Mouse (Mus musculus): Measurements from ENCODE around the gene Mmaa. TPM values are rescaled to one million over a fixed set of nuclear protein-coding genes. Genes with fewer than 3 reads are reported as not detected.

Gene Mmaa
- total RNA-seq, 1 experiment from 2014 or later = 6.8 TPM

DNA sequence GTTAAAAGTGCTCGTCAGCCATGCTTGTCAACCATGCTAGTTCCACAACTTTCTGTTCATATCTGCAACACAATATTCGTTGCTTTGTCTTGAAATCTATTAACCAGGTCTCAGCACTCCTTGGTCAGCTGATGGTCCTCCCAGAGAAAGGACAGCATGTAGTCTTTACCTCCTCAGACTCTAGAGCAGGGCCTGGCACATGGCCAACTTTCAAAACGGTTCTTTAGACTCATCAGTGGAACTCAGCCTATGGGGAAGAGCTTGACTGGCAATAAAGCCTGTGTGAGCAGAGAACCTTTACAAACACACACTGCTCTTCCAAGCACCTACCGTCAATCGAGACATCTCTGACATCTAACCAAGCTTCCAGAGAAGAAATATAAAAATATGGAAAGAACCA lies 5.1 kb downstream of the Mmaa start:
- no peak for ATAC-seq (replicated peaks; ENCODE audit: low read depth, poor library complexity, severe bottlenecking)

DNA sequence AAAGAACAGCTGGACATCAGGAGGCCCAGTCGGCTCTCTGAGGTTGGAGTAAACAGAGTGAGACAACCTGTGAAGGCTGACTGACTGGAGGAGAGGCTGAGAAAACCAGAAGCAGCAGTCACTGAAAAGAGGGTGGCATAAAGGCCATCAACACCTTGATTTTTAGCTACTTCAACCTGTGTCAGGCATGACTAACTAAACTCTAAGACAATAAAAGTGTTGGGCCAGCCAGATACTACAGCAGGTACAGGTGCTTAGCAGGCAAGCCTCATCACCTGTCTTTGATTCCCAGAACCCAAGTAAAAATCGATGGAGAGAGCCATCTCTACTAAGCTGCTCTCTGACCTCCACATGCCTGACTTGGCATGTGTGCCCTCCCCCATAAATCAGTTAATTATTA lies 6.1 kb downstream of the Mmaa start:
- no peak for ATAC-seq (replicated peaks; ENCODE audit: low read depth, poor library complexity, severe bottlenecking)

DNA sequence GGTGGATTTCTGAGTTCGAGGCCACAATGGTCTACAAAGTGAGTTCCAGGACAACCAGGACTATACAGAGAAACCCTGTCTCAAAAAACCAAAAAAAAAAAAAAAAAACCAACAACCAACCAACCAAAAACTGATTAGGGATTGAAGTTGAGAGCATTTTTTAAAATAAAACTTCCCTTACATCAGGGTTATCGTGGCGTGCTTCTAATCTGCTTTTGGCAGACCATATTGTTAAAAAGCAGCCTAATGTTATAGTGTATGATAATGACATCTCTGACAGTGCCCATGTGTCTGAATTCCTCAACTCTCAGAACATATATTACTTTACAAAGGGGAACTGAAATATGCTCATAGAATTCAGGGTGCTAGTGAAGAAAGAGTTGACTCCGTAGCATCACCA lies 6.5 kb downstream of the Mmaa start:
- no peak for ATAC-seq (replicated peaks; ENCODE audit: low read depth, poor library complexity, severe bottlenecking)

DNA sequence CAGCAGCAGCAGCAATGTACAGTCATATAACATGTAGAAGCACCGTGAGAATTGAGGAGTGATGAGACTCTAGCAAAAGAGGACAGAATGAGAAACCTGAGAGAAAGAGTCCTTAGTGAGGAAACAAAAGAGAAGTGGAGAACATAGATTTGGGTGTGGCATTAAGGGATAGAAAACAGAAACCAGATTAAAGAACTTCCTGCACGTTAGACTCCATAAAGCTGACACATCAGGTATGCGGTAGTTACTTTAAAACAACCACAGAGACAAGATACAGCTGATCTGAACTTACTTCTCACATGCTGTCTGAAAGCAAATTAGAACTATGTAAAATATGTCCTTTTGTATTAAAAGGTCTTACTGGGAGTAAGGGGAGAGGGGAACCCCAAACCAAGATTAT lies 8.3 kb downstream of the Mmaa start:
- no peak for ATAC-seq (replicated peaks; ENCODE audit: low read depth, poor library complexity, severe bottlenecking)

DNA sequence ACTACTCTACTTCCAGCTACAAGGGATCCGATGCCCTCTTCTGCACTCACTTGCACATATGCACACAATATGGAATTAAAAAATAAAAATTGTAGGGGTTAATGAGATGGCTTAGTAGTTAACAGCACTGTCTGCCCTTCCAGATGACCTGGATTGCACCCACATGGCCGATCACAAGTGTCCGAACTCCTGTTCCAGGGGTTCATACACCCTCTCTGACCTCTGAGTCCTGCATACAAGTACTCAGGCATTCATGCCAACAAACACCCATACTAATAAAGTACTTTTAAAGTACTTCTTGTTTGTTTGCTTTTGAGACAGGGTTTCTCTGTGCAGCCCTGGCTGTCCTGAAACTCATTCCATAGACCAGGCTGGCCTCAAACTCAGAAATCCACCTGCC lies 10.1 kb downstream of the Mmaa start:
- no peak for ATAC-seq (replicated peaks; ENCODE audit: low read depth, poor library complexity, severe bottlenecking)

DNA sequence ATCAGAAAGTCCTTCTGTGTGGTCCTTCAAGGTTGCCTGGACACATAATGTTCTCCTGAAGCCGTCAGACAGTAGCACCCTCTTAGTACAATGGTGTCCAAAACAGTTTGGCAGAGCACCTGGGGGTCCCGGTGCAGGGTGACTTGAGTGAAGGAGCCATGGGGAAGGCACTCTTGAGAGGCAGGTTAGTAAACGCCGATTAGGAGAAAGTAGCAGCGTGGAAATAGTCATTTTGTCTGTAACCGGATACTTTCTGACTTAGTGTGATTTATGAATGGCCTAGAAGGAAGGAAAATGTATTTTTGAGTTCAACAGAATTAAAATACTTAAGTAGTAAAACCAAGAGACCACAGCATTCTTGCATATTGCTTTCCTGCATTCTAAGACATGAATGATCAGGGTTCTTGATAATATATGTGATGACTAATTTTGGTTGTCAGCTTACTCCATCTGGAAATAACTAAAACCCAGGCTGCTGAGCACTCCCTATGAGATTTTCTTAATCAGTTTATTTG lies 13.3 kb downstream of the Mmaa start:
- ATAC-seq (replicated peaks; ENCODE audit: low read depth, poor library complexity, severe bottlenecking) = peak; percentile 25

DNA sequence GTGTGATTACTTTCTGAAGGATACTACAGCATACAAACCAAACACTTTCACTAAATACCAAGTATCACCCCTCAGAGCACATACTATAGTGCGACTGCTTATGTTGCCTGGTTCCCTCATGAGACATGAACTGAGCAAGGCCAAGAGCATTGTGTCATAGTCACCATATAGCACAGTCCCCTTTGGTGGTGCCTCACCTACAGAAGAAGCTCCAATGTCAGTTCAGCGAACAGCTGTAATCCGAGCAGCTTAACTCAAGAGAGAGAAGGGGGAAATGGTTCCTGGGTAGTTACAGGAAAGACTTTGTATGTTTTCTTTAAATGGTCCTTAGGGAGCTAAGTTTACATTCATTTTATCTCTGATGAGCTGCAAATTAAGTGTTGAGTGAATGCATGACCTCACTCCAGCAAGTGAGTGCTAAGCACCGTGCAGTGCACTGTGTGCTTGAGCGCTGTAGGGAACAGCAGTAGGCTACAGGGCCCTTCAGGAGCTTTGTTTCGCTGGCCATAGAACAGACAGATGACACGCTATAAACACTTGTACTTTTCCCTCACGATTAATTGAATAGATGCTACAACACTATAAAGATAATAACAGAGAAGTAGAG lies 17.4 kb downstream of the Mmaa start:
- ATAC-seq (replicated peaks; ENCODE audit: low read depth, poor library complexity, severe bottlenecking) = no peak

DNA sequence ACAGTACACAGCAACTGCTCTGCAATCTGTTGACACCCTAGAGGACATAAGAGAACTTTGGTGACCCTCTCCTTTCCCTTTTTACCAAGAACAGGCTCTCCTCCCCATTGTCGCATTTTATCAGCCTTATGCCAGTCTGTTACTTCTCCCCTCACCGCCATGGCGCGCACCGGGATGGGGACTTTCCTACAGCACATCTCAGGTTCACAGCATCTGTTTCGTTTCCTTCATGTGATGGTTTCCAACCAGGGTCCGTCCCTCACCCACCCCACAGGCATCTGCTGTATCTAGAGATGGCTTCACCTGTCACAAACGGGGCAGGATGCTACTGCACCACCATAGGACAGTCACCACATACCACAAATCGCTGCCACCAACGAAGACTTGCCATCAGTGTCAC lies 19.8 kb downstream of the Mmaa start:
- no peak for ATAC-seq (replicated peaks; ENCODE audit: low read depth, poor library complexity, severe bottlenecking)

DNA sequence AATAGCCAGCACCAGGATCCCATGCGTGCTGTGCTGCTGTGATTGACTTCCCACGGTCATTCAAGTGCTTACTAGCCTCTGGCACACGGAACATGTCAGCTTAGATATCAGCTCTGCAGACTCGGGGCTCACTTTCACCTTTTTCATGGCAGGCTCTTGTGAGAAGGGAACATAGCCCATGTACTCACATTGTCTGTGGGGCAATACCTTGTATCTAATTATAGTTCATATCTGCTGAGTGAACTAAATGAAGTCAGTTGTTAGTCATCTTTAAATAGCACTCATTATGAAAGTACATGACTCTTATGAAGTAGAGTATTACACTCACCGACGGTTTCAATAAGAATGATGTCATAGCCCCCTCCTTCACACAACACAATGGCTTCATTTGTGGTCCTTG lies 21.0 kb downstream of the Mmaa start:
- no peak for ATAC-seq (replicated peaks; ENCODE audit: low read depth, poor library complexity, severe bottlenecking)

DNA sequence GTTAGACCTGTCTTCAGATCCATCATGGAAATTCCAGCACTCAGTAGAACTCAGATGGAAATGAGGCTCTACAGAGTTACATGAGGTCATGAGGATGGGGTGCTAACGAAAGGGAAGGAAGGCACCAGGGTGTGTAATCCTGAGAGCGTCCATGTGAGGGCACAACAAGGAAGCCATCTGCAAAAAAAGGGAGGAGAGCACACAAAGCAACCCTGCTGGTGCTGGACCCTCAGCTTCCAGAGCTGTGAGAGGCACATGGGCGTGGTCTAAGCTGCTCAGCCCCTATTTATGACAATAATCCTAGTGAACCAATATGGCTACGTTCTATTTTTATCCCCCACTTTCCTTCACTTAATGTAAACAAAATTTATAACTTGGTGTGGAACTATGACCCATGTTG lies 22.1 kb downstream of the Mmaa start:
- ATAC-seq (replicated peaks; ENCODE audit: low read depth, poor library complexity, severe bottlenecking) = 0 out of 2 replicates have a peak, but pooled peaks have one; percentile 32

DNA sequence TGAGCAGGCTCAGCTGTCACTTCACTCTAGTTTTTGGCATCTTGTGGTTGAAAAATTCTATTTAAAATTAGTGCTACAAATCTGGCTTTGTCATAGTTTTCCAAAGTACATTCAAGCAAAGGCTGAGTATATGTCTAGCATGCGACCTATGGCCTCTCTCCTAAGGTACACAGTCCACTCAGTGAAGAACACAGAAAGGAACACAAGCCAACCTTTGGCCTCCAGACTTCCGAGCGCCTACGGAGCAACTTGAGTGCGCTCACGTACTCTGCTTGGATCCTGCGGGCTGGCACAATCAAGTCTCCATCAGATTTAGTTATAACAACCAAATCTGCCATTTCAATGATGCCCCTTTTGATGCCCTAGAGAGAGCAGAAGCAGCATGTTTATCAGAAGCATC lies 25.8 kb downstream of the Mmaa start:
- no peak for ATAC-seq (replicated peaks; ENCODE audit: low read depth, poor library complexity, severe bottlenecking)

DNA sequence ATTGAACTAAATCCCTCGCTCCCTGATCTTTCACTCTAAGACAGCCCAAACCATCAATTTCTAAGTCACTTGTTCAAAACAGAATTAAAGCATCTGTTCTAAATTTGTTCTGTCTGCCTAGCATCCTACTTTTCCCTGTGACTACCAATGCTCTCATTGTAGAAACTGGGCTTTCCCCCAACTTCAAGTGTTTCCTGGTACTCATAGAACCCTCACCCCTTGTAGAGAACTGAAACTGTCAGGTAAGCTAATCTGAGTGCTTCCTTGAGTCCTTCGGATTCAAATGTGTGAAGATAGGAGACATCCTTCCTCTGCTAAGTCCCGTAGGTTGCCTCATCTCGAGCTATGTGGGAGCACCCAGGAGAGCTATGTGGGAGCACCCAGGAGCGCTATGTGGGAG lies 32.8 kb downstream of the Mmaa start:
- no peak for ATAC-seq (replicated peaks; ENCODE audit: low read depth, poor library complexity, severe bottlenecking)

DNA sequence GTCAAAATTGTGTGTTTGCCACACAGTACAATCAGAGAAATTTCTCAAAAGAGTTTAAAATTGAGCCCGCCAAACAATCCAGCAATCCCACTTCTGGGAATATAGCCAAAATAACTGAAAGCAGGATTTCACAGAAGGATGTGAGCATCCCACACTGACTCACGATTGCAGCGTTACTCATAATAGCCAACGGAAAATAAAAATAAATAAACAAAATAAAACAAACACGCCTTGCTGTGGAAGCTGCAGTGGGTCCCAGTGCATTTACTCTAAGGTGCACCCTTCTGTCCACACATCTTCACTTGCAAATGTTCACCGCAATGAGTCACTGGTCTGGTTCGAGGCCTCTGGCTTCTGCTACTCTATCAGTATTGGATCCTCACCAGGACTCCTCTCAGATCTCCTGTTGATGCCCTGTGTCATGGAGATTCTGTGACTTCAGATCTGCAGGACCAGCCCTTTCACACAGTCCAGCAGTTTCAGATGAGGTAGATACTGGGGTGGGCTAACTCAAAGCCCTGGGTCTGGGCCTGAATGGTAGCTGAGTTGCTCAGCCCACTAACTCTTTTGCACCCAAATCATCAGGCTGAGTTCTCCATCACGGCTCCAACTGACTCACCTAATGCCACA lies 38.5 kb downstream of the Mmaa start:
- ATAC-seq (replicated peaks; ENCODE audit: low read depth, poor library complexity, severe bottlenecking) = no peak

DNA sequence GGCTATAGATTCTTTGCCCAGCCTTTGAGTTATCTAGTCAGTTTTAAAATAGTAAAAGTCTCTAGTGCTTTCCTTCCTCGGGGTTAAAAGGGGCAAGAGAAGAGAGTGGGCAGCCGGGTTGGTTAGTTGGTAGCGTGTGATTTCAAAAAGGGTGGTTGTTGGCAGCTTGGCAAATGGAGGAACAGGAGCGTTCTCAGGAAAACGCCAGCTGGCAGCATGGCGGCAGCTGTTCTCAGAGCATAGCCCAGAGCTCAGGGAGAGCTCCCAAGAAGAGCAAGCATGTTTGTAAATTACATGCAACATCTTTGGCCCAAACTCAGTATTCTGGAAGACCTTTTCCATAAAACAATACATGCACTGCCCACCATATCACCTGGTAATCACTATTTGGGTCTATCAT lies 41.0 kb downstream of the Mmaa start:
- ATAC-seq (replicated peaks; ENCODE audit: low read depth, poor library complexity, severe bottlenecking) = no peak

DNA sequence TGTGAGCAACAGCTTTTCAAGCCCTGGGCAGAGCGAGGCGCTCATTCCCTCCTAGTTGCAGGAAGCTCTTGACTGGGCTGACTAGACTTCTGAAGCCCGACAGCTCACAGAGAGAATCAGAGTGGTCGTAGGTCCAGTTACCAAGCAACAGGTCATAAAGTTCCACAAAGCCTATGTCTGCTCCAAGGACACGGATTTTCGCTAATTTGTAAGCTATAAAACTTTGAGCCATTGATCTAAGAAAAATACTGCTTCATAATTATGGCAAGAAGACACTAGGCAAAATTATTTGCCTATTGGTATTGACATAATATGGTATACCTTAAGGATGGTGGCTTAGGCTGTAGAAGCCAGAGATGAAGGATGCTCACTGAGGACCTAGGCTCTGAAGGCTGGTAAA lies 46.3 kb downstream of the Mmaa start, which contains the start of gene 1700011L22Rik:
Gene 1700011L22Rik, minus strand, starts transcription at position 101 of the 400 bp plus-strand sequence.
- ATAC-seq (replicated peaks; ENCODE audit: low read depth, poor library complexity, severe bottlenecking) = no peak

DNA sequence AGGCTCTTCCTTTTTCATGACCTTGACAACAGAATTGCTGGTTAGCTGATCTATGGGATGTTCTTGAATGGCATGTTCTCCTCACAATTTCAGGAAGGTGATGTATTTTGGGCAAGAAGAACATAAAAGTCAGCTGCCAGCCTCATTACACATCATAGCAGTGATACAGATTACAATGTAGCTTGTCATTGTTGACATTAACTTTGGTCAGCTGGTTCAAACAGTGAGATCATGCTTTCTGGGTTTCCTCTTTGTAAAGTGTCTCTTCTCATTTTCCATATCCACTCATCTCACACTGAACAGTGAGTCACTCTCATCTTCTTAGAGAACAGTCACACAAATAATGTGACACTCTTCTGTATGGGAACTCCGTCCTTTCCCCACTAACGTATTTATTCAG lies 51.3 kb downstream of the Mmaa start:
- no peak for ATAC-seq (replicated peaks; ENCODE audit: low read depth, poor library complexity, severe bottlenecking)

DNA sequence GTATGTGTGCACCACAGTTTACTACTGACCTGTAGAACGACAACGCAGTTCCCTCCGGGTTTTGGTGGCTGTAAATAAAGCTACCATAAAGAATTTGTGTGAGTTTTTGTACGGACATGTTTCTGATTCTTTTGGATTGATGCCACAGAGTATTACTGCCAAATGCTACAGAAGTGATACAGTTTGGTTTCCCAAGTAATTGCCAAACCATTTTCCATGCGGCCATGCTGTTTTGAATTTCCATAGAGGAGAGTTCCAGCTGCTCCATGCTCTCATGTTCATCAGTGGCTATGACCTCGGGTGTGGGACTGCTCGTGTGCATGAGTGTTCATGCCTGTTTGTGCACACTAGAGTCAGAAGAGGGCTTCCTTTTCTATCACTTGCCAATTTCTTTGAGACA lies 54.7 kb downstream of the Mmaa start:
- ATAC-seq (replicated peaks; ENCODE audit: low read depth, poor library complexity, severe bottlenecking) = no peak

DNA sequence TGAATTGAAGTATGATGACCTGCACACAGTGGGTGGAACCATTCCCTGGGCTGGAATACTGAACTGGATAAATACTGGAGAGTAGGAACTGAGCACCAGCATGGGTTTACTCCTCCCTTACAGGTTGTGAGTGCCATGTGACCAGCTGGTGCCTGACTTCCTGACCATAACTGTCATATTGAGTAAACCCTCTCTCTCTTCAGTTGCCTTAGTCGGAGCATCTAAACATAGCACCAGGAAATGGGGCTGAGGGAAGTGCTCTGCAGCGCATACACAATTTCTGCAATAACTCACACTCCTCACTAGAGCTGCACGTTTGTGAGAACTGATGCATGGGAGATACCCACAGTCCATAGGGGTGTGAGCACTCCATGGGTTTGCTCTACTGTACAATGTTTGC lies 55.4 kb downstream of the Mmaa start:
- ATAC-seq (replicated peaks; ENCODE audit: low read depth, poor library complexity, severe bottlenecking) = peak; percentile 63

DNA sequence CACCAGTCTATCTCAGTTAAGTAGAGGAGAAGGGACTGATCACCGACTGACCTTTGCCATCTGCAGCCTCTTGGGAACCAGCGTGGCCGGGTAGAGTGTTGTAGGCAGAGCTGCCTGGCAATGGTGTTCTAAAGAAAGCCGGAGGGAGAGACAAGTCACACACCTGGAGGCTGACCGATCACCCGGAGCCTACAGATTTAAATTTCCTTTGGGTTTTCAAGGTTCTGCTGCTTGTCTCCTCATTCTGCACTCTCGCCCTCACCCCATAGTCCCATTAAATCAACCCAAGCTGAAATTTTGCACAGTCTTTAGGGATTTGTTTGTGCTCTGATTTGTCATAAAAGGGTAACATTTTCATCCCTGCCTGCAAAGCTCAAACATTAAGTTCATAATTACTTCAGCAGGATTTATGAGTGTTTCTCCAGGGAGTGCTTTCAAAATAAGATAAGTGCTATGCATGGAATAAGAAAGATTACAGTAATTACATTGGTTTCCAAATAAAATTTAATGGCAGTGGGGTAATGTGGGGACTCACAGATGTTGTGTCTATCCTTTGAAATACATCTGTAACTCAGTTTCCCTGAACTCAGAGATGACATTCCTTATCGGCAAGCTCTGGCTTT lies 65.4 kb downstream of the Mmaa start:
- no peak for ATAC-seq (replicated peaks; ENCODE audit: low read depth, poor library complexity, severe bottlenecking)

DNA sequence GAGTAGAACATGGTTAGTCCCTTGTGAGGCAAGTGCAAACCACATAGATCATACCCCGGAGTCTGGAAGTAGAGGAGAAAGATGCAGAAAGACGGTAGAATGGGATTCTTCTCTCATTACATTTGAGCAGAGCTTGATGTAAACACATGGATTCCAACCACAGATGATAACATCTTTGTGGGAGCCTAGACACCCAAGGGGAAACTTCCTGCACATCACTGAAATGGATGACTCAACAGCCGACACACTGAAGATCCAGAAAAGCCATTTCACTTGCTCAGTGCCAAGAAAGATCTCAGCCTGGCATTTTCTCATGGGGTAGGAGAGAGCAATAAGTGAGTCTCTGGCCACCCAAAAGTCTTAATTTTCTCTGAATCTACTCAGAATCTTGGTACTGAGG lies 66.8 kb downstream of the Mmaa start:
- no peak for ATAC-seq (replicated peaks; ENCODE audit: low read depth, poor library complexity, severe bottlenecking)

DNA sequence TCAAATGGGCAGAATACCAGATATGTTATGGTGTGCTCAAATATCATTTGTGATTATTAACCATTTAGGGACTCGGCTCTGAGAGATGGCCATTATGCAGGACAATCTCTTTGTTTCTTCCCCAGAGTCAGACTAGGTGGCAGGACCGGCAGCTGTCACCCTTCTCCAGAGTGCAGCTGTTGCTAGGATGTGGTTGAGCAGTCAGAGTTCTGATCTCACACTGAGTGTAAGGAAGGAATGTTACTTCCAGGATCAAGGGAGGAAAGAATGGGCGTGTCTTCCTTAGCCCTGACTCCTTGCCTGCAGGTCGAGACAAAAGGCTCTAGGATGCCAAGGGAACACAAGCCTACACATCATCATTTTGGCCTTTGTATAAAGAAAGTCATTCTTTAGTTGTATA lies 67.5 kb downstream of the Mmaa start:
- no peak for ATAC-seq (replicated peaks; ENCODE audit: low read depth, poor library complexity, severe bottlenecking)

DNA sequence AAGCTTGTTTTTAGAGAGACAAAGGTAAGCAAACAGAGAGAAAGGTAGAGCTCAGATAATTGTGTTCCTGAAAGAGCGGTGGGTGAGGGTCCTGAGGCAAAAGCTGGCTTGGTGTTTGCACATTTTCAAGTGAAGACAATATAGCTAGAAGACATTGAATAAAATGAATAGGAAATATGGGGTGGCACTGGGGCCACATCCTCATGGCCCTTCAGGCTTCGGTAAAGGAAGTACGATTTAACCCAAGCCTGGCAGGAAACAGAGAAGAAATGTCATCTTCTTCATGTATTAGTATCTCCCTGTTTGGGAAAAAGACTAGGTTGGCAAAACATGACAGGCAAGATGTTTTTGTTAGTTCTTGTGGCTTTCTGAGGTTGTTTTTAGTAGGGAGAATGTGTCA lies 68.7 kb downstream of the Mmaa start:
- 0 out of 2 replicates have a peak, but pooled peaks have one; percentile 33 for ATAC-seq (replicated peaks; ENCODE audit: low read depth, poor library complexity, severe bottlenecking)

Data from common myeloid progenitor, adult 5-6 weeks (primary cell).